Mouse (Mus musculus) bone marrow, adult 2 months (tissue): ENCODE results near the gene Sstr2. TPM values are rescaled to one million over a fixed set of nuclear protein-coding genes. Genes with fewer than 3 reads are reported as not detected.

Experiments used
- H3K27ac ChIP-seq: fragments of 200-500 bp; 2 replicates; pipeline ENCODE4 v1.5.1; 2012; ENCODE audit warnings: low read depth, mild to moderate bottlenecking, control low read depth, inconsistent platforms, low read length; ENCODE audit not compliant: control insufficient read depth, poor library complexity, insufficient read depth
- H3K4me1 ChIP-seq: fragments of 200-500 bp; 2 replicates; pipeline ENCODE4 v1.6.1; 2011; ENCODE audit warnings: low read length; ENCODE audit not compliant: control insufficient read depth, insufficient read depth
- H3K4me3 ChIP-seq: fragments of 200-500 bp; replicated peaks from 2 replicates; pipeline ENCODE3; 2011; ENCODE audit warnings: mild to moderate bottlenecking, low read depth, low read length, control low read depth; ENCODE audit not compliant: control insufficient read depth
- CTCF ChIP-seq: fragments of 200-500 bp; IDR thresholded peaks from 2 replicates; pipeline ENCODE4 v1.5.1; 2011; ENCODE audit warnings: low read length, control low read depth; ENCODE audit not compliant: control insufficient read depth, insufficient read depth
- POLR2A ChIP-seq: fragments of 200-500 bp; IDR thresholded peaks from 2 replicates; pipeline ENCODE4 v1.6.1; 2011; ENCODE audit warnings: low read depth, mild to moderate bottlenecking, control low read depth, low read length, borderline replicate concordance; ENCODE audit not compliant: control insufficient read depth
- WGBS: fragments of 180-500 bp; shearing (Covaris S2); methylation state at CpG from one replicate; pipeline ENCODE4 v1.1.7; 2018; 5-methylcytosine and 5-hydroxymethylcytosine counted together
- polyA plus RNA-seq: library from polyadenylated mRNA; stranded (reverse); fragments of >200 nt; gene quantifications from 2 replicates; pipeline ENCODE4 v1.2.4, GENCODE M21; 2011; ENCODE audit warnings: low replicate concordance; ENCODE audit not compliant: missing spikeins, insufficient read depth, insufficient read length

Sstr2 gene
- polyA plus RNA-seq, 1 experiment, result not detected

- TF ChIP-seq POLR2A (no peak), CTCF (no peak)
- Histone ChIP-seq H3K27ac (no peak overlapping the region), H3K4me3 (no peak overlapping the region), H3K4me1 (peaks cover 5% of the 10 kb centered on the region)
- WGBS, result 27% methylated on average over 10 of the region's 10 CpGs
Measured at GRCm38 (mm10) chr11:113666648-113667047, 47.5 kb downstream of the Sstr2 start.

GRCm38 (mm10) chr11:113667122-113667521 is 48.0 kb downstream of the Sstr2 start:
- WGBS, result 85% methylated on average over 2 of the region's 2 CpGs
- H3K4me1 ChIP-seq, result peaks cover 5% of the 10 kb centered on the region
- no peak overlapping the region for H3K4me3 ChIP-seq
- no peak for TF ChIP-seq POLR2A
- TF ChIP-seq CTCF, result no peak
- no peak overlapping the region for H3K27ac ChIP-seq

- TF ChIP-seq POLR2A (no peak), CTCF (no peak)
- no peak overlapping the region; the same call in 1 of the 2 replicates for H3K27ac ChIP-seq
- H3K4me1 ChIP-seq, result peaks cover 5% of the 10 kb centered on the region
- WGBS, result 81% methylated on average over 4 of the region's 4 CpGs
- H3K4me3 ChIP-seq, result no peak overlapping the region
Measured at GRCm38 (mm10) chr11:113667704-113668103, 48.6 kb downstream of the Sstr2 start.

- TF ChIP-seq CTCF (no peak), POLR2A (no peak)
- WGBS, result 33% methylated on average over 5 of the region's 5 CpGs
- Histone ChIP-seq H3K27ac (no peak overlapping the region), H3K4me3 (no peak overlapping the region), H3K4me1 (peaks cover 5% of the 10 kb centered on the region)
Measured at GRCm38 (mm10) chr11:113668857-113669256, 49.7 kb downstream of the Sstr2 start.

GRCm38 (mm10) chr11:113669711-113670110 is 50.6 kb downstream of the Sstr2 start:
- H3K4me1 ChIP-seq, result peaks cover 5% of the 10 kb centered on the region
- no peak overlapping the region for H3K4me3 ChIP-seq
- no peak overlapping the region for H3K27ac ChIP-seq
- no peak for TF ChIP-seq POLR2A
- no peak for TF ChIP-seq CTCF
- 62% methylated on average over 4 of the region's 4 CpGs for WGBS

GRCm38 (mm10) chr11:113673614-113674013 is 54.5 kb downstream of the Sstr2 start:
- TF ChIP-seq POLR2A (no peak), CTCF (no peak)
- Histone ChIP-seq H3K4me1 (peaks cover 6% of the 10 kb centered on the region), H3K4me3 (no peak overlapping the region), H3K27ac (no peak overlapping the region)
- WGBS, result 93% methylated on average over 4 of the region's 4 CpGs

- WGBS, result 92% methylated on average over 5 of the region's 5 CpGs
- Histone ChIP-seq H3K4me3 (no peak overlapping the region), H3K27ac (no peak overlapping the region), H3K4me1 (peaks cover 4% of the 10 kb centered on the region; the same call in 1 of the 2 replicates)
- TF ChIP-seq CTCF (no peak), POLR2A (no peak)
Measured at GRCm38 (mm10) chr11:113674595-113674994, 55.5 kb downstream of the Sstr2 start.

Other genes starting within 250 kb of the Sstr2 start
- gene Cog1, start 29.8 kb downstream of the Sstr2 start, polyA plus RNA-seq, result 31.3 and 57.0 TPM in 2 replicates
- gene Slc39a11, start 30.7 kb downstream of the Sstr2 start, polyA plus RNA-seq, result 9.0 and 14.7 TPM in 2 replicates
- gene Fam104a, start 64.8 kb downstream of the Sstr2 start, polyA plus RNA-seq, result 26.2 and 35.2 TPM in 2 replicates
- gene D11Wsu47e, start 65.1 kb downstream of the Sstr2 start, polyA plus RNA-seq, result 8.0 and 8.4 TPM in 2 replicates
- gene Cpsf4l, start 90.7 kb downstream of the Sstr2 start, polyA plus RNA-seq, result not detected in 2 replicates
- gene Cdc42ep4, start 132.5 kb downstream of the Sstr2 start, polyA plus RNA-seq, result 8.6 and 9.5 TPM in 2 replicates